Mouse (Mus musculus) cerebellum, adult 9-10 months (tissue): ENCODE results near the gene Dapk2.
A peak's percentile ranks its signal among the peaks of the same experiment; 100 is the strongest.

Source experiments
- DNase-seq: peaks from one replicate; pipeline ENCODE4 v3.0.0; 2022

Gene Dapk2

DNA sequence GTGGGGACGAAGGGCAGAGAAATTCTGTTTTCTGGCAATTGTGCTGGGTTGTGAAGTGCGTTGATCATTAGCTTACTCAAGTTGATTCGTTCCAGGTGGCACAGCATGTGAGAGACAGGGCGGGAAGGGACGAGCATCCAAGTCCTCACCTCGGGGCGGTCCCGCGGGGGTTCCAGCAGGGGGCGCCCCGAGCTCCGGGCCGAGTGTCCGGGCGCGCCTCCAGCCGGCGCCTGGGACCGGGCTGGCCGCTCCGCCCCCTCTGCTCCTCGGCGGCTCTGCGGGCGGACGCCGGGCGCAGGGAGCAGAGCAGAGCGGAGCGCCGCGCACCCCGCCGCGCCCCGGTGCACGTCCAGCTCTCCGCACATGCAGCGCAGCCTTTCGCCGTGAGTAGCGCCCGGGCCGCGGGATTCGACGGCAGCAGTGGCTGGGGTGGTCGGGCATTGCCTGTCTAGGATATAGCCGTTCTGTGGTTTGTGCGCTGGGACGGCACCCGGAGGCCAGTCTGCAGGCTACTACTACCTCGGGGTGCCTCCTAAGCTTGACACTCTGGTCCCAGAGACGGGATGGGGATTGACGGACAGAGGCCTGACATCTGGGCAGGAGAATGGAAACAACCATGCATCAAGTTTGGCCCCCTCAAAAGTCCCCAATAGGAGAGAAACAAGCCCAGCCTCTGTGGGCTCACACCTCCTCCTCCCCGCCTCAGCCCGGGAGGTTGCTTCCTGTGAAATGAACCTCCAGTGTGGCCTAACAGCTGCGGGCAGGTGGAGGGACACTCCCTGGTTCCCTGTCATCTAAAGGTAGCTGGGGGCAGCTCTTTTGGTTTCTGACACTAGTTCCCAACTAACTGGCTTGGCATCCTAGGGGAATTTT is at the start of gene Dapk2:
Gene Dapk2, plus strand, starts transcription at position 266 of the 873 bp plus-strand sequence.
- peak; percentile 51 for DNase-seq

DNA sequence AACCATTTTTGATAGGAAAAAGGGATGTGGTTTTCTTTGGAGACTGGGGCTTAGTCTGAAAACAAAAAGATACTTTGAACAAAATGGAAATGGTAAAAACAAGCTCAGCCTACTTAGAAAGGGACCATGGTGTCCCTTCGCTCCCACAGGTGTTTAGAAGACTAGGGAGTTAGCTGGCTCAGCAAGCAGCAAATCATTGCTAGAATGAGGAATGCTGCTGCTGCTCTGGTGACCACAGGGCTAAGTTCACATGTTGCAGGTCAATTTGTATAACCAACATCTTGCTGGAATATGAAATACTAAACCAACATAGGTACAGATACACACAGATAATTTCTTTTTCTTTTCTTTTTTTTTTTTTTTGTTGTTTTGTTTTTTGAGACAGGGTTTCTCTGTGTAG is 48.4 kb upstream of the Dapk2 start:
- no peak for DNase-seq

DNA sequence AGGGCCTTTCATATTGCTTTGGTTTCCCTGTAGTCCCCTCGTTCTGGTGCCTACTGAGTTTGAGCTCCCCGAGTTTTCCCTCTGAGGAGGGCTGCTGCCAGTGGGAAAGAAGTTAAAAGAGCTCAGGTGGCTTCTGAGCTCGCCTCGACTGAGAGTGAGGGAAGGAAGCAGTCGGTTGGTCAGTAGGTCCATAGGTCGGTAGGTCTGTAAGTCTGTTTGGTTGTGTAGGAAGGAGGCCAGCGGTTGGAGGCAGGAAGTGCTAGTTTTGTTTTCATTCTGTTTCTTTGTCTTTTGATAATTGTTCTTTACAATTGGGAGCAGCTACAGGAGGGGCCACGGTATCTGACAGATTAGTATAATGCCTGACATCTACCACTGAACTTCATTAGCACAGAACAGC is 47.9 kb upstream of the Dapk2 start:
- no peak for DNase-seq

DNA sequence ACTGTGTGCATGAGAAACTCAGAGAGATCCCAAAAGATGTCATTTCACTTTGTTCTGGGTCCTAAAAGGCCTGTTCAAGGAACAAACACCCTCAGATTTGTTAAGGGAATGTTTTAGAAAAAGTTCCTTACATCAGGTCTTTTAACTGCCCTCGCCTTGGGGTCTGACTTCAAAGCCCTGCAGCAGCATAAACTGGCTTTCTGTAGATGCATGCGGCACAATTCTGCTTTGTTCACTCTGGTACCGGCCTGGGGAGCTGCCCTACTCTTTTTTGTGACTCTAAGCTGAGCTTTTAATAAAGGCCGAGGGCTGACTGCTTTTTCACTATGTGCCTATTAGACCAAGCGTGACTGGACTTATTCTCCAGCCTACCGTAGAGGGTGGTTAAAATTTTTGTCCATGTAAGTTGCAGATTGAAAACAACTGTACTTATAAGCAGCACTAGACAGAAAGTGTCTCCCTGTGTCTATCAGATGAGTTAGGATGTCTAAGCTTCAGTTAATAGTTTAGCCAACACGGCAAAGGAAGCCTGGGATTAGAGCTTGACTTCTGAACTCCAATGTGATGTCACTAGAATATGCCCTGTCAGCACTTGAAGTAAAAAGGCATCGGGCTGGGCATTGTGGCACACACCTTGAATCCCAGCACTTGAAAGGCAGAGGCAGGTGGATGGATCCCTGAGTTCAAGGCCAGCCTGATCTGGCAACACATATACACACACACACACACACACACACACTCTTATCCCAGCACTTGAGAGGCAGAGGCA is 47.2 kb upstream of the Dapk2 start:
- no peak for DNase-seq

DNA sequence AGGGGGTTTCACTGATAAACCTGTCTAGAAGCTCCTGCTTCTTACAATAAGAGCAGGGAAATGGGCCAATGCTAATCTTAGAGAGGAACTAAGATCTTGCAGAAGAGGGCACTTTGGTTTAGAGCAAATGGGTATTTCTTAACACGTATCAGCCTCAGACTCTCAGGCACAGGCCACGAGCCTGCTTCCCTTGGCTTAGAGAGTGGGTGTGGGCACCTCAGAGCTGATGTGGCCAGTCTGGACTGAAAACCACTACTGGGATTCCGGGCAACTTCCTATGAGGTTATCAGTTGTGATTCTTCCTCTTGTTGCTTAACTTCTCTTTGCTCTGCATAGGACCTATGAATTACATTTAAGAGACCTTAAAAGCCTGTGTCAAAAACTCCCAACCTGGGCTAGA is 43.7 kb upstream of the Dapk2 start:
- no peak for DNase-seq

DNA sequence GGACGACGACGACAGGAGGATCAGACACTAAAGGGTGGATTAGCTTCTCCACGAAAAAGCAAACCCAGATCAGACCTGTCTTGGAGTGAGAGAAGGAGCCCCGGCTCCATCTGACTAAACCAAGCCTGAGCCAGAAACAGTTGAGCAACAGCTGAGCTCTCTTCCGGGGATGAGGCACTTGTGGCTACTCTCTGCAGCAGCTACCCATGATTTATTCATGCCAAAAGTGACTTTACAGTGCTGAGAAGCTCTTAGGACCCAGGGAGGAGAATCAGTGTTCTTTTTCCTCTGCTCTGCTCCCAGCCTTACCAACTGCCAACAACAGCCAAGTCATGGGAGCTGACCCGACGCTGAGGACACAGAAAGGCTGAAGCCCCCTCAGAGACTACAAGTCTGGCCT is 41.1 kb upstream of the Dapk2 start:
- DNase-seq: no peak

DNA sequence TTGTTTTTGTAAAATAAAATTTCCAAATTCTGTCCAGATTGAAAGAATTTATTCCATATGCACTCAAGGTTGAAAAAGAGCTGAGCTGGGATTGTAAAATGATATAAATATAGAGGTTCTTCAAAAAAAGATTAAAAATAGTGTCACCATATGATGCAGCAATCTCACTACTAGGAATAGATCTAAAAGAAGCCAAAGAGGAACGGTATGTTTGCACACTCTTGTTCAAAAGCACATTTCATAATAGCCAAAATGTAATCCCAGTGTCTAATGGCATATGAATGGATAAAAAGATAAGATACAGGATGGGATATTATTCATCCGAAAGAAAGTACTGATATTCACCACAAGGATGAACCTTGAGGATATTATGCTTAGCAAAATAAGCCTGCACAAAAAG is 38.5 kb upstream of the Dapk2 start:
- DNase-seq: no peak

DNA sequence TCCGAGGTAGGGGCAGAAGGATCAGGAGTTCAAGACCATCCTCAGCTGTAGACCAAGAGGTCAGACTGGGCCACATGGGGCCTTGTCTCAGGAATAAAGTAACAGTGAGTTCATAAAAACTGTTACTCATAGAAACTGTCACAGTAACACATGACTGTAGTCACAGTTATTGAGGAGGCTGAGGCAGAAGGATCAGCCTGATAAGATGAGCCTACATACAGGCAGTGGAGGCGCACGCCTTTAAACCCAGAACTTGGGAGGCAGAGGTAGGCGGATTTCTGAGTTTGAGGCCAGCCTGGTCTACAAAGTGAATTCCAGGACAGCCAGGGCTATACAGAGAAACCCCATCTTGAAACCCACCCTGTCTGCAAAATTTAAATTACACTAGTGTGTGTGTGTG is 37.9 kb upstream of the Dapk2 start:
- no peak for DNase-seq

DNA sequence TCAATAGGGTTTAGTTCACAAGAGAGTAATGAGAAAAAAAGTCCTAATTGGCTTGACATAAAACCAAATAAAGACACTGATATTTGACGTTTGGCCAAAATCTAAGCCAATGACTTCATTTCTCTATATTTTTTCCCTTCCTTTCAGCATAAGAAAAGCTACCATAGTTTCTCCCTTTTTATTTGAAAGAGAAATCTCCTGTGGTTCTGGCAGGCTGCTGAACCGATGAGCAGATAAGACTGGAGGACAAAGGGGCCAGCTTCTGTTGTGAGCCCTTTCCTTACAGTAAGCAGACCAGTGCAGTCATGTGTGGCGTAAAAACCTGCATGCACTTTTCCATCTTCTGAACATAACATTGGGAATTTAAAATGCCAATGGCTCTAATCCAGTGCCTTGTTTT is 37.1 kb upstream of the Dapk2 start:
- DNase-seq: no peak

DNA sequence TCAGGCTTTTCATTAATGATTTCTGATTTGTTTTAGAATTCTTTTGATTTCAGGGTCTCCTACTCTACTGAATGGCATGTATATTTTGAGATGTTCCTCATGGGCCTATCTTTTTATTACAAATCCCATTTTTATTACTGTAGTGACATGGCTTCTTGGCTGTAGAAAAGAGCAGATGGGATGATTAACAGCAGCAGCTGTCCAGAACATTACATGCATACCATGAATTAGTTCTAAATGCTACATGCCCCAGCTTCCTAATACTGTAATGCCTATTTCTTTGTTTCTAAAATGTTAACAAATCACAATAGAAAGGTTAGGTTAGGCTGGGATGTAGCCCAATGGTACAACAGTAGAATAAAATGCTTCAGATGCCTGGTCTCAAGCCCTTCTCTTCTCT is 36.6 kb upstream of the Dapk2 start:
- no peak for DNase-seq

DNA sequence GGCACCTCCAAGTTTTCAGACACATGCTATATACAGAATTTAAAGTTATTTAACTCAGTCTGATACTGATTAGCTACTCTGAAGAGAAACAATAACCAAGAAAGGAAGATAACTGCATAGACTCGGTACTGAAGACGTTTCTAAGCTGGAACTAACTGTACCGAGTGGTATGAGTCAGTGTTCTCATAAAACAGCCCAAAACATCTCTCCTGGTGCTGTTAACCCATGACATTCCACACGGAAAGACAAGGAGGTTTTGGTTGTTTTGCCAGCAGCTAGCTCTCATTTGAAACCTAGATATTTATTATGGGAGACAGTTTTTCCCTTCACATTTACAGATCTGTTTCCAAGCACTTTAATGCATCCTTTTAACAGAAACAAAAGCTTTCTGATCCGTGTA is 34.4 kb upstream of the Dapk2 start:
- no peak for DNase-seq

DNA sequence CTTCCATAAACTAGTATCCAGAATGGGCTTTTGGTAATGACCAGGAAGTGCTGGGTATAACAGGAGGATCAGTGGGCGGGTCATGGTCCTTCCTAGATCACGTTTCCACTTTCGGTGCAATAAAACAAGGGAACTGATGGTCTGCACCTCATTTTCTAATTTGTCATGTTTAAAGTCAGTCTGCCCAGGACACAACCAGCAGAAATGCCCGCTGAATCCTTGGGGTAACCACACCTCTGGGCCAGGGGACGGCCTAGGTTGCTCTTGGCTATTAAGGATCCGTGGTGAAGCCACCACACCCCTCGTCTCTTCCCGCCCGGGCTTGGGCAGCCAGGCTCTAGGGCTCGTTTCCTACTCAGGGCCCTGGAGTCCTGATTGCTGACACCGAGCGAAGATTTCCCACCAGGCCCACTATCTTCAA is 33.9 kb upstream of the Dapk2 start:
- peak; percentile 54 for DNase-seq

DNA sequence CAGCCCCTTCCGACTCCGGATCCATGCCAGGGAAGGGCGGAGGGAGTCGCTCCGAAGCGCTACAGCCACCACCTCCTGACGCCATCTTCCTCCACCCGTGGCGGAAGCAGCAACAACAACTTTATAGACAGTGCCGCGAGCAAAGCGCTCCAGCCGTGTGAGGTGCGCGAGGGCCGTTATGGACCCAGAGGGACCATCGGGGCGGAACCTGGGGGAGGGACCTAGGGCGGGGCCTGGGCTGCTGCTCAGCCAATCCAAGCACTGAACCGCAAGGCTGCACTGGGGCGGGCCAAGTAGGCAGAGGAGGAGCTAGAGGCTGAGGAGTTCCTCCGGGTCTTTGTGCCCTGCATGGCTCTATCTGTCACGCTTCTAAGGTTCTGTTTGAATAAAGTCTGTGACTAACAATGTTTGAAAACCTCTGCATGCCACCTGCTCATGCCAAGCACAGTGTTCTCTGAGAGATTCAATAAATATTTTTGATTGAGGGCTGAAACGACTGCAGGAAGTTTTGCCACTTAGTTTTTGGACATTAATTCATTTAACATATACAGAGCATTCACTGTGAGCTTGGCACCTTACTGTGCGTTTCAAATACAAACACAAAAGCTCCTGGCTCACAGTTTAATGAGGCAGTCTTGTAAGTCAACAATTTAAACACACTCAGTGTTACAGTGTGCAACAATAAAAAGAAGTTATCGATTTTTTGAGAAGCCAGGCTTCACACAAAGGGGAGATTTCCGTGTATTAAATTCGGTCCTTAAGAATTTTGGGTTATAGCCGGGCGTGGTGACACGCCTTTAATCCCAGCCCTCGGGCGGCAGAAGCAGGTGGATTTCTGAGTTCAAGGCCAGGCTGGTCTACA is 33.1 kb upstream of the Dapk2 start:
- DNase-seq: peak; percentile 96

DNA sequence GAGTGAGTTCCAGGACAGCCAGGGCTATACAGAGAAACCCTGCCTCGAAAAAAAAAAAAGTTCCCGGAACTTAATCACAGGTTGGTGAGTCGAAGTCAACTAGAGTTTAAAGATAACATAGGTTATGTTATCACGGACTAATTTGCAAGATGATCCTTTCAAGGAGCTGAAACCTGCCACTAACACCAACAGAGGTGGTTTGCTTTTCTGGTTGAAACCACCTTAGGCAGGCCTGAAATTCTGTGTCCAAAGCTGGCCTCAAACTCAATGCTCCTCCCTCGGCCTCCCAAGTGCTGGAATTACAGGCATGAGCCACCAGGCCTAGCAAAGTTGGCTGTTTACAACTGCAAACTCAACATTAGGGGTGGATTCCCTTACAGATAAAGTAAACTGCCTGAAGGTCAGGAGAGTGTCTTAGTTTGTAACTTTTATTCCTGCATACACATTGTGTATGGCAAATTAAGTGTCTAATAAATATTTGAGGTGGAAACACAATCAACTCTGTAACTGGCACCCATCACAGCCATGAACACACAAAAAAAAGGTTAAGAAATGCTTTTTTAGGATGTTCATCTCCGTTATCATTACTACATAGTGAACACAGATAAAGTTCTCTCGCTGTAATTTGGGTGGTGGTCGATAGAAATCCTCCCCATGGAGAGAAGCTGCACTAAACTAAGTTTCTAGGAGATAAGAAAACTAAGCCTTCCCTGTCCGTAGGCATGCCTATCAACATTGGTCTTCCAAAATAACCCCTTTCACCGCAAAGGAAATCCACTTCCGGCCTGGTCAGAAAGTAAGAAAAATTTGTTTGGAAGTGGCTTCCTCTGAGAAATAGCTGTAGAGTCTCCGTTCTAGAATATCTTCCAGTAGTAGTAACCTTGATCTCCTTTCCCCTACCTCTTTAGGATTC is 32.2 kb upstream of the Dapk2 start:
- peak; percentile 55 for DNase-seq

DNA sequence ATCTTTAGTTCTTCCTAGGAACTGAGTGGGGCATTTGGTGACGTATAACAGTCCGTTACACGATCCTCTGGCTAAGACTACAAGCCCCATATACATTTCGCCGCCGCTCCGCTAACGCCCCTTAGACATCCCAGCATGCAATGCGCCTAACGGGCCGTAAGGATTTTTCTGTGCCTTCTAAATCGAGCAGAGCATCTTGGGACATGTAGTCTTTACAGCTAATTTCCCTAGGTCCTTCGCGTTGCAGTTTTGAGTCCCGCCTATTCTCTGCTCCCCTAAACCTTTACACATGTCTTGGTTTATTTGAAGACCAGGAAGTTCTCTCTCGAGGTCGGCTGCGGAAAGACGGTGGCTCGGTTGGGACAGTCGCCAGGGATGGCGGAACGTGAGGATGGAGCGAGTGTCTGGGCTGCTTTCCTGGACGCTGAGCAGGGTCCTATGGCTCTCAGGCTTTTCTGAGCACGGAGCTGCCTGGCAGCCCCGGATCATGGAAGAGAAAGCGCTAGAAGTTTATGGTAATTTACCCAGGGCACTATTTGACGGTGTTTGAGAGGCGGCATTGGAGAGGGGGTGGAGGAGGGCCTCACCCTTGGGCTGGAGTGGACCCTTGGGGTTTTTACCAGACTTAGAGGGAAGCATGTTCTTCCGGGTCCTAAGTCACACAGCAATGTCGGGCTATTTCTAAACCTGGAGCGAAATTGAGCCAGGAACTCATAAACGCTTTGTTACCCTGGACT is 31.4 kb upstream of the Dapk2 start, which contains the start of the genes Snx1 and Ciao2a:
Gene Snx1, minus strand, starts transcription at position 132 of the 737 bp plus-strand sequence.
Gene Ciao2a, plus strand, starts transcription at position 156 of the 737 bp plus-strand sequence.
- DNase-seq: peak; percentile 97

DNA sequence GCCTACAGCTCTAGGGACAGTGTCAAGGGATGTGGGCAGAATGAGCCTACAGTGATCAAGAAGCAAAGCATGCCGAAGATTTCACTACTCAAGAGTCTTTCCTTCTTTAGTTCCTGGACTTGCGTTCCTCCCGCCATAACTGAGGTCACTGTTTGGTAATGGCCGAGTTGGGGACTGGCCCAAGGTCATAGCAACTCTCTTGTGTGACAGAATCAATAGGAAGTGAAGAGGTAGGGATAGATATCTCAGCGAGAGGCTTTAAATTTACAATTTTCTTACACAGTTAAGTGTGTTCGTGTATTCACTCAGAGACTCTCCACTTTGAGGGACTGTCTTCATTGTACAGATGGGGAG is 30.9 kb upstream of the Dapk2 start:
- DNase-seq: peak; percentile 52

DNA sequence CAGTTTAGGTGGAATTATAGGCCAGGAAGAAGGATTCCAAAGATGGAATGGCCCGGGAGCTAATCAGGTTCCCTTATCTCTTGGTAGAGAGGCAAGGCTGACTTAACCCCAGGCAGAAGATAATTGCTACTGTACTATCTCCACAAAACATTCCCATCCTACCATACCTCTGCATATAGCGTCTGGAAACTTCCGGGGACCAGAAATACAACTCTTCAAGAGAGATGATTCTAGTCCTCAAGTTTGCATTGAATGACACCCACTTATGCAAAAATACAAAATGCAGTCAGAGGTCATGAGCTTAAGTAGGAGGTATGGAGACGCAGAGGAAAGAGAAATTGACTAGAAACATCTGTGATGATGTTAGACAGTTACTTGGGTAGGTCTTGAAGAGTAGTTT is 30.1 kb upstream of the Dapk2 start:
- no peak for DNase-seq

DNA sequence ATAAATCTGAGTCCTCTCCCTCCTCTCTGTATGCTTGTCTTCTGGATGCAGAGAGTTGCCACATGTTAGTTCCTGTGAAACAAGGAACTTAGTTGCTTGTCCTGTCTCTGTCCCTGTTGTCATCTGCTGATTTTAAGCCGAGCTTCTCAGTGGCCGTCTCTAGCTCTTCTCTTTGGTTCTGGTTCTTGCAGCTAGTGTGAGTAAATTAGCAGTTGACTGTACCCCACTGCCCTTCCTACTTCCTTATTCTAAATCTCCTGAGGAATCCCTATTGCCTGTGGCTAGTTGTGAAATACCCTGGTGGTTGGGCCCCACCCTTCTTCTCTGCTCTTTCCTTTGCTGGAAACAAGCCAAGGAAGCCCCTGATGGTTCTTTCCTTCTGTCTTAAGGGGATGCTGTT is 26.6 kb upstream of the Dapk2 start:
- no peak for DNase-seq

DNA sequence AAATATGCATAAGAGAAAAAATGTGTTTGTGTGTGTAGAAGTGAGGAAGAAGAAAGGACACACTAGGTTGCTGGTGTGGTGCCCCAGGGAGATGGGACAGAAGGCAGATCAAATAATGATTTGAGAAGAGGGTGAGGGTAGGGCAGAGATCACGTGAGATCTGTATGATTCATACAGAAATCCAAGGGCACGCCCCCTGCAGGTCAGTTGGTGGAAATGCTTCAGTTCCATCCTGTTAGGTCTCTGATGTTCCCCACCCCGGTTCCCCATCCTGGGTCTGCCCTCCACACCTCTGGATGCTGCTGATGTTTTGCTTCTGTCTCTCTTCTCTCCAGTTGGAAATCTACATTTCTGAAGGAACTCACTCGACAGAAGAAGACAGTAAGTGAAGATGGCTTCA is 22.1 kb upstream of the Dapk2 start:
- no peak for DNase-seq

DNA sequence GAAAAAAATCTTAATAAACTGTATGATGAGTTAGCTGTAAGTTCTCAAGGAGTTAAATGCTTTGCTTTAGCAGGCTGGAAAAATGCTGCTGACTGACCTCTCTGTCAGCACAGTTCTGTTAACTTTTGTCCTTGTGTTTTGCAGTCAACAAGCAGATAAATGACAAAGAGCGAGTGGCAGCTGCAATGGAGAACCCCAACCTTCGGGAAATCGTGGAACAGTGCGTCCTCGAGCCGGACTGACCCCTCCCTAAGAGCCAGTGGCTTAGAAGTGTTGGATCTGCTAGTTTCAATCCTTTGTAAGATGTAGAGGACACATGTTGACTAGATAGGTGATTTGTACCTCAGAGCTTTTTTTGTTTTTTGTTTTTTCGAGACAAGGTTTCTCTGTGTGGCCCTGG is 19.8 kb upstream of the Dapk2 start:
- no peak for DNase-seq

DNA sequence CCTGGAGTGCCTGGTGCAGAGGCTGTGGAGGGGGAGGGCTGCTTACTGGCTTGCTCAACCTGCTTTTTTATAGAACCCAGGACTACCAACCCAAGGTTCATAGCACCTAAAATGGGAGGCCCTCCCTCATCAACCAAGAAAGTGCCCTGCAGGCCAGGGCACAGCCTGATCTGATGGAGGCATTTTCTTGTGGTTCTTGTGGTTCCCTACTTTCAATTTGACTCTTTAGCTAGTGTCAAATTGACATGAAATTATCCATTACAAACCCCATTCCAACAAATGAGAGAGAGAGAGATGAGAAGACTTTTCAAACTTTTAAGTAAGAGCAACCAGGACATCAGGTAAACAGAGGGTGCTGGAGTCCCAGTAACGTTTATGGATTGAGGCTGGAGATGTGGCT is 15.8 kb upstream of the Dapk2 start:
- DNase-seq: no peak
